Comparison of ENCODE assay signal across 9 mouse cellular contexts in genomic region chr5:128040036-128040435, GRCm38 (mm10).
"Had no signal": no experiment of that assay in that cellular context is flagged by ENCODE, and none has a peak within 500 bp of the region (broad histone marks: within the 10 kb centered on the region; RNA-seq: fewer than 3 reads in every experiment).

No protein-coding gene starts in this region.

- ATAC-seq: liver, embryonic 12.5 days; midbrain, embryonic 13.5 days; midbrain, embryonic 15.5 days had no signal

- DNase-seq: lung, adult 18-20 months; lung, embryonic 14.5 days; lung, postnatal 10 days; thymus, adult 18-20 months; thymus, postnatal 14 days; thymus, postnatal 36 days had no signal
